Mouse (Mus musculus) testis, adult 2 months (tissue): ENCODE results near the gene Vti1a. TPM values are rescaled to one million over a fixed set of nuclear protein-coding genes. Genes with fewer than 3 reads are reported as not detected.

Experiments used
- H3K27ac ChIP-seq: fragments of 200-500 bp; 2 replicates; pipeline ENCODE4 v1.5.1; 2012; ENCODE audit warnings: low read depth, low read length; ENCODE audit not compliant: control insufficient read depth, insufficient read depth
- H3K27me3 ChIP-seq: fragments of 200-500 bp; 2 replicates; pipeline ENCODE4 v1.6.1; 2012; ENCODE audit warnings: mild to moderate bottlenecking, low read length, moderate library complexity; ENCODE audit not compliant: control insufficient read depth, insufficient read depth
- H3K36me3 ChIP-seq: fragments of 200-500 bp; 2 replicates; pipeline ENCODE4 v1.6.1; 2012; ENCODE audit warnings: mild to moderate bottlenecking, low read length; ENCODE audit not compliant: control insufficient read depth, insufficient read depth
- H3K4me1 ChIP-seq: fragments of 200-500 bp; 2 replicates; pipeline ENCODE4 v1.6.1; 2012; ENCODE audit warnings: low read length; ENCODE audit not compliant: control insufficient read depth, insufficient read depth
- H3K4me3 ChIP-seq: fragments of 200-500 bp; 2 replicates; pipeline ENCODE4 v1.5.1; 2012; ENCODE audit warnings: low read depth, mild to moderate bottlenecking, low read length, moderate library complexity, mixed read lengths; ENCODE audit not compliant: control insufficient read depth
- CTCF ChIP-seq: fragments of 200-500 bp; IDR thresholded peaks from 2 replicates; pipeline ENCODE4 v1.5.1; 2012; ENCODE audit warnings: low read depth, mild to moderate bottlenecking, inconsistent platforms, low read length, moderate library complexity; ENCODE audit not compliant: control insufficient read depth, insufficient read depth, insufficient replicate concordance
- POLR2A ChIP-seq: fragments of 200-500 bp; IDR thresholded peaks from 2 replicates; pipeline ENCODE4 v1.6.1; 2012; ENCODE audit warnings: low read depth, mild to moderate bottlenecking, inconsistent platforms, low read length, moderate library complexity; ENCODE audit not compliant: control insufficient read depth
- polyA plus RNA-seq: library from polyadenylated mRNA; depleted of rRNA; stranded (reverse); fragments of >200 nt; gene quantifications from 2 replicates; pipeline ENCODE4 v1.2.3, GENCODE M21; 2012

The Vti1a gene
- polyA plus RNA-seq, 1 experiment: 4.7 TPM

- Histone ChIP-seq H3K27me3 (no peaks in the 10 kb centered on the region), H3K4me3 (no peak overlapping the region), H3K4me1 (no peaks in the 10 kb centered on the region), H3K36me3 (no peaks in the 10 kb centered on the region), H3K27ac (no peak overlapping the region)
- TF ChIP-seq CTCF: no peak
- no peak for TF ChIP-seq POLR2A
Measured at GRCm38 (mm10) chr19:55481308-55481707, 165.2 kb downstream of the Vti1a start.

GRCm38 (mm10) chr19:55483526-55483925 is 167.4 kb downstream of the Vti1a start:
- Histone ChIP-seq H3K4me3 (no peak overlapping the region), H3K4me1 (no peaks in the 10 kb centered on the region)

GRCm38 (mm10) chr19:55484559-55484958 is 168.5 kb downstream of the Vti1a start:
- no peak overlapping the region for H3K27ac ChIP-seq

More at GRCm38 (mm10) chr19:55483526-55483925, 167.4 kb downstream of the Vti1a start:
- H3K27ac ChIP-seq: no peak overlapping the region
- no peaks in the 10 kb centered on the region for H3K27me3 ChIP-seq
- TF ChIP-seq POLR2A: no peak
- no peak for TF ChIP-seq CTCF
- no peaks in the 10 kb centered on the region for H3K36me3 ChIP-seq

GRCm38 (mm10) chr19:55486473-55486872 is 170.4 kb downstream of the Vti1a start:
- TF ChIP-seq CTCF (no peak), POLR2A (no peak)
- Histone ChIP-seq H3K4me3 (no peak overlapping the region), H3K4me1 (no peaks in the 10 kb centered on the region), H3K27me3 (no peaks in the 10 kb centered on the region), H3K36me3 (no peaks in the 10 kb centered on the region), H3K27ac (no peak overlapping the region)

More at GRCm38 (mm10) chr19:55484559-55484958, 168.5 kb downstream of the Vti1a start:
- Histone ChIP-seq H3K4me1 (no peaks in the 10 kb centered on the region), H3K36me3 (no peaks in the 10 kb centered on the region), H3K4me3 (no peak overlapping the region), H3K27me3 (no peaks in the 10 kb centered on the region)
- TF ChIP-seq CTCF: no peak
- TF ChIP-seq POLR2A: no peak

- Histone ChIP-seq H3K4me3 (no peak overlapping the region), H3K36me3 (no peaks in the 10 kb centered on the region), H3K27me3 (no peaks in the 10 kb centered on the region), H3K27ac (no peak overlapping the region), H3K4me1 (no peaks in the 10 kb centered on the region)
- no peak for TF ChIP-seq POLR2A
- TF ChIP-seq CTCF: no peak
Measured at GRCm38 (mm10) chr19:55491126-55492076, 175.3 kb downstream of the Vti1a start.

- no peak overlapping the region for H3K4me3 ChIP-seq
- H3K27me3 ChIP-seq: no peaks in the 10 kb centered on the region
- no peaks in the 10 kb centered on the region for H3K36me3 ChIP-seq
- no peak overlapping the region for H3K27ac ChIP-seq
- H3K4me1 ChIP-seq: no peaks in the 10 kb centered on the region
- no peak for TF ChIP-seq CTCF
- TF ChIP-seq POLR2A: no peak
Measured at GRCm38 (mm10) chr19:55496333-55496732, 180.2 kb downstream of the Vti1a start.

GRCm38 (mm10) chr19:55499179-55499863 is 183.2 kb downstream of the Vti1a start:
- H3K27ac ChIP-seq: no peak overlapping the region
- no peaks in the 10 kb centered on the region for H3K27me3 ChIP-seq
- H3K4me3 ChIP-seq: no peak overlapping the region
- no peaks in the 10 kb centered on the region for H3K4me1 ChIP-seq
- TF ChIP-seq CTCF: no peak
- no peak for TF ChIP-seq POLR2A
- no peaks in the 10 kb centered on the region for H3K36me3 ChIP-seq
